Mouse (Mus musculus) olfactory bulb, adult 2 months (tissue): ENCODE data around the gene Krt71.

Experiments
- CTCF ChIP-seq: fragments of 200-500 bp; IDR thresholded peaks from 2 replicates; pipeline ENCODE4 v1.5.1; 2012; ENCODE audit warnings: low read depth, mild to moderate bottlenecking, low read length, moderate library complexity; ENCODE audit not compliant: insufficient read depth
- POLR2A ChIP-seq: fragments of 200-500 bp; IDR thresholded peaks from 2 replicates; pipeline ENCODE4 v1.6.1; 2012; ENCODE audit warnings: mild to moderate bottlenecking, low read depth, low read length, moderate library complexity; ENCODE audit not compliant: insufficient read depth

DNA sequence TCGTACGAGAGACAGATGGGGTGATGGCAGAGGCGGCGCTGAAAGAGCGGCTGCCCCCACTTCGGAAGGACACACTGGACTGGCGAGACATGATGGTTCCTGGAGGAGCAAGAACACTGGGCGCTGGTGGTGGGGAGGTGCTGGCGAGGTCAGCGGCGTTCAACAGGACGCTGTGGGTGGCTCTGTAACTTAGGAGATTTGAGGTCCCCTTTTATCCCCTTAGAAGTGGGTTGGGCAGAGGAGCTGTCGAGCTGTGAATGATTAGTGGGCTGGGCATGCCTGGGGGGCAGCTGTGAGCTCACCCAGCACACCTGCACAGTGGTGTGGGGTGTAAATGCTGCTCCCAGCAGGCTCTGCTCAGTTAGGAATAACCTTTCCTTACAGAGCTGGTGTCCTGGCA, 30.2 kb downstream of the Krt71 start, which contains the start of gene Krt5:
- TF ChIP-seq POLR2A = no peak
- no peak for TF ChIP-seq CTCF
